Mouse (Mus musculus) erythroblast, embryonic 14.5 days (primary cell): ENCODE data around the gene Nostrin. TPM values are rescaled to one million over a fixed set of nuclear protein-coding genes. Genes with fewer than 3 reads are reported as not detected.

ENCODE experiments used
- H3K27me3 ChIP-seq: 2 replicates; pipeline ENCODE4 v1.6.1; 2012; ENCODE audit warnings: inconsistent platforms; ENCODE audit not compliant: control insufficient read depth
- H3K36me3 ChIP-seq: 2 replicates; pipeline ENCODE4 v1.6.1; 2012; ENCODE audit warnings: mild to moderate bottlenecking, inconsistent platforms; ENCODE audit not compliant: control insufficient read depth
- H3K4me1 ChIP-seq: 2 replicates; pipeline ENCODE4 v1.6.1; 2012; ENCODE audit warnings: inconsistent platforms; ENCODE audit not compliant: control insufficient read depth
- H3K4me3 ChIP-seq: replicated peaks from 2 replicates; pipeline ENCODE3; 2012; ENCODE audit warnings: moderate library complexity, mild to moderate bottlenecking, inconsistent platforms
- H3K9me3 ChIP-seq: 2 replicates; pipeline ENCODE4 v1.6.1; 2012; ENCODE audit warnings: low read length, inconsistent platforms, mixed read lengths; ENCODE audit not compliant: control insufficient read depth
- GATA1 ChIP-seq: IDR thresholded peaks from 2 replicates; pipeline ENCODE4 v1.6.1; 2012; ENCODE audit warnings: low read length, inconsistent platforms, mixed read lengths
- TAL1 ChIP-seq: IDR thresholded peaks from 3 replicates; pipeline ENCODE4 v1.6.1; 2012; ENCODE audit warnings: low read length, inconsistent platforms, mixed read lengths
- polyA plus RNA-seq: library from polyadenylated mRNA; stranded (reverse); fragments of >175 nt; gene quantifications from 2 replicates; pipeline ENCODE4 v1.2.3, GENCODE M21; 2012

Nostrin gene
- polyA plus RNA-seq = not detected in 2 replicates

GRCm38 (mm10) chr2:69135661-69136576 lies at the start of gene Nostrin:
Gene Nostrin, plus strand, starts transcription at chr2:69135800.
- no peak for TF ChIP-seq TAL1
- TF ChIP-seq GATA1 = no peak

GRCm38 (mm10) chr2:69086505-69087260 lies 48.9 kb upstream of the Nostrin start:
- Histone ChIP-seq H3K27me3 (no peaks in the 10 kb centered on the region), H3K36me3 (no peaks in the 10 kb centered on the region), H3K4me1 (no peaks in the 10 kb centered on the region), H3K4me3 (no peak overlapping the region), H3K9me3 (no peaks in the 10 kb centered on the region)
- TF ChIP-seq GATA1 (no peak), TAL1 (no peak)

More at GRCm38 (mm10) chr2:69135661-69136576, at the start of gene Nostrin:
- Histone ChIP-seq H3K4me3 (peak within 1 kb of the TSS; percentile 36), H3K9me3 (no peaks in the 10 kb centered on the region), H3K27me3 (no peaks in the 10 kb centered on the region), H3K4me1 (no peaks in the 10 kb centered on the region), H3K36me3 (no peaks in the 10 kb centered on the region)

GRCm38 (mm10) chr2:69095836-69096235 lies 39.8 kb upstream of the Nostrin start:
- Histone ChIP-seq H3K36me3 (no peaks in the 10 kb centered on the region), H3K9me3 (no peaks in the 10 kb centered on the region), H3K27me3 (no peaks in the 10 kb centered on the region), H3K4me1 (no peaks in the 10 kb centered on the region), H3K4me3 (no peak overlapping the region)
- TF ChIP-seq TAL1 = no peak
- no peak for TF ChIP-seq GATA1

GRCm38 (mm10) chr2:69096821-69097220 lies 38.8 kb upstream of the Nostrin start:
- H3K36me3 ChIP-seq = no peaks in the 10 kb centered on the region

GRCm38 (mm10) chr2:69097526-69097925 lies 38.1 kb upstream of the Nostrin start:
- Histone ChIP-seq H3K27me3 (no peaks in the 10 kb centered on the region), H3K4me1 (no peaks in the 10 kb centered on the region), H3K9me3 (no peaks in the 10 kb centered on the region), H3K4me3 (no peak overlapping the region), H3K36me3 (no peaks in the 10 kb centered on the region)
- no peak for TF ChIP-seq TAL1
- no peak for TF ChIP-seq GATA1

More at GRCm38 (mm10) chr2:69096821-69097220, 38.8 kb upstream of the Nostrin start:
- Histone ChIP-seq H3K9me3 (no peaks in the 10 kb centered on the region), H3K27me3 (no peaks in the 10 kb centered on the region), H3K4me3 (no peak overlapping the region), H3K4me1 (no peaks in the 10 kb centered on the region)
- TF ChIP-seq TAL1 (no peak), GATA1 (no peak)

GRCm38 (mm10) chr2:69098701-69099100 lies 36.9 kb upstream of the Nostrin start:
- Histone ChIP-seq H3K27me3 (no peaks in the 10 kb centered on the region), H3K36me3 (no peaks in the 10 kb centered on the region), H3K9me3 (no peaks in the 10 kb centered on the region), H3K4me3 (no peak overlapping the region), H3K4me1 (no peaks in the 10 kb centered on the region)
- TF ChIP-seq TAL1 (no peak), GATA1 (no peak)

GRCm38 (mm10) chr2:69099147-69099546 lies 36.5 kb upstream of the Nostrin start:
- H3K9me3 ChIP-seq = no peaks in the 10 kb centered on the region
- TF ChIP-seq TAL1 (no peak), GATA1 (no peak)
- H3K4me3 ChIP-seq = no peak overlapping the region
- H3K4me1 ChIP-seq = no peaks in the 10 kb centered on the region
- no peaks in the 10 kb centered on the region for H3K27me3 ChIP-seq
- H3K36me3 ChIP-seq = no peaks in the 10 kb centered on the region

- no peaks in the 10 kb centered on the region for H3K9me3 ChIP-seq
- TF ChIP-seq TAL1 = no peak
- TF ChIP-seq GATA1 = no peak
- H3K4me3 ChIP-seq = no peak overlapping the region
- no peaks in the 10 kb centered on the region for H3K36me3 ChIP-seq
- H3K4me1 ChIP-seq = no peaks in the 10 kb centered on the region
- H3K27me3 ChIP-seq = no peaks in the 10 kb centered on the region
These were observed 34.9 kb upstream of the Nostrin start for GRCm38 (mm10) chr2:69100706-69101105.

GRCm38 (mm10) chr2:69103526-69103925 lies 32.1 kb upstream of the Nostrin start:
- H3K36me3 ChIP-seq = no peaks in the 10 kb centered on the region
- no peaks in the 10 kb centered on the region for H3K27me3 ChIP-seq
- no peaks in the 10 kb centered on the region for H3K4me1 ChIP-seq
- no peaks in the 10 kb centered on the region for H3K9me3 ChIP-seq
- no peak for TF ChIP-seq TAL1
- no peak for TF ChIP-seq GATA1
- no peak overlapping the region for H3K4me3 ChIP-seq
